Mouse (Mus musculus) thymus, postnatal 25 days (tissue): ENCODE data around the gene Krt16.
"Not testable (repeated sequence)": the region's sequence is repeated elsewhere in the genome, so short reads cannot be mapped to it uniquely, and the experiment has no call there.

Source experiments
- DNase-seq: peaks from one replicate; pipeline ENCODE4 v3.0.0; 2022

The Krt16 gene

GRCm38 (mm10) chr11:100255514-100255913 lies 6.8 kb upstream of the Krt16 start:
- no peak for DNase-seq

DNA sequence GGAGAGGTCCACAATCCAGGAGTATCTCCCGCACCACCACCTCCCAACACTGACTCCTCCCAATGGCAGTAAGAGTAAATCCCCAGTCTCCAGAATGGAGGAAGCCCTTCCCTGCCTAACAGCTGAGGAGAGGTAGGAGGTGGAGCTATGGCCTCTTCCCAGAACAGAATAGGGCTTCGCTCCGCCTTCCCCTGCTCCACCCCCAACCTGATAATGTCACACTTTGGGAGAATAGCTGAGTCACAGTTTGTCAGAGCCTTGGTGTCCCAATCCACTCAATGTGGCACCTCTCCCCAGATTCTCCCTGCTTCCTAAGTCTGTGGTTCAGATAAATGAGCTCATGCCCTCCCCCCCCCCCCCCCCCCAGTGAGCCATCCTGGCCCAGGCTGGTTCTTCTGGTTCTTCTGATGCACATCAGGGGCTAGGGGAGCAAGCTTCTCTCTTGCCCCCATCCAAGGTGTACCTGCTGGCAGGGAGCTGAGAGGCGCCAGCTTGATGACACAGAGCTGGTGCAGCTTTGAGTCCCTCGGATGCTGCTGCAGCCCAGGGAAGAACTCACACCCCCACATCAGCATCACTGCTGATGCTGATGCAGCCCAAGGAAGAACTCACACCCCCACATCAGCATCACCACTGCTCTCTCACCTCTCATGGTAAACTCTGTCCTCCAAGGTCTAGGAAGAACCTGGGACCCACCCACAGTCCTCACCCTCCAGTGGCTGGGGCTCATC lies 5.8 kb upstream of the Krt16 start:
- DNase-seq: no peak

GRCm38 (mm10) chr11:100246471-100246870 lies 2.2 kb downstream of the Krt16 start:
- not testable (repeated sequence) for DNase-seq

GRCm38 (mm10) chr11:100240272-100240671 lies 8.4 kb downstream of the Krt16 start:
- DNase-seq: not testable (repeated sequence)

DNA sequence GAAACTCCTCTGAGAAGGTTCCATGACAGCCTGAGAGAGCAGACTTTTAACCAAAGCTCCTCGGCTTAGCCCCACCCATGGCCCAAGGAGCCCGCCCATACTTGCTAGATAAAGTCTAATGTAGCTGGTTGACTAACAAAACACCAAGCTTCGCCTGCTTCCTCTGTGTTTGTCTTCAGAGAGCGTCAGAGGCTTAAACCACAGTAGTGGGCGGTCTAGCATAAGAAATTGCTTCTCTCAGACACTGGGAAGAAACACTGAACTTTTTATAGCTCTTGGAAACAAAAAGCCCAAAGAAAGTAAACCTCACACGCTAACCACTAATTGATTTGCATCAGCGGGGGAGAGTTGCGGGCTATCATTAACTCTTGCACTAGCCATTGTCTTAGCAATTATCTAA lies 27.0 kb downstream of the Krt16 start:
- DNase-seq: no peak

- no peak for DNase-seq
These were observed 29.4 kb downstream of the Krt16 start for GRCm38 (mm10) chr11:100219304-100219703.

DNA sequence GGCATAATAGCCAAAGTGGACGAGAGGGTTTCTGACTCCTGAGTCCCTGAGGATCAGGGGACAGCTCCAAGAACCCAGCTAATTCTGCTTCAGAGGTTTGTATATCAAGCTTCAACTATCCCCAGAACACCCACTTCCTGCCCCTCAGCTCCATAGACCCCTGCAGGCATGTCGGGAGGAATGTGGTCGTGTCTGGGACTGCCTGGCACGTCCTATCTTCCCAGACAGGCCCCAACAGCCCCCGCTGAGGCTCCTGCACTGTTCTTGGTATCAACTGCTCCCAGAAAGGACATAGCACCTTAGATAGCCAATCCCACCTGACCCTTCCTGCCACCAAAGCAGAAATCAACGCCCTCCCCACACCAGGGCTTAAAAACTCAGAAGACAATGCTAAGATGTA lies 40.2 kb downstream of the Krt16 start:
- no peak for DNase-seq

GRCm38 (mm10) chr11:100207498-100207897 lies 41.2 kb downstream of the Krt16 start, which contains the start of gene Krt14:
Gene Krt14 (minus strand): TSS chr11:100207548.
- no peak for DNase-seq

DNA sequence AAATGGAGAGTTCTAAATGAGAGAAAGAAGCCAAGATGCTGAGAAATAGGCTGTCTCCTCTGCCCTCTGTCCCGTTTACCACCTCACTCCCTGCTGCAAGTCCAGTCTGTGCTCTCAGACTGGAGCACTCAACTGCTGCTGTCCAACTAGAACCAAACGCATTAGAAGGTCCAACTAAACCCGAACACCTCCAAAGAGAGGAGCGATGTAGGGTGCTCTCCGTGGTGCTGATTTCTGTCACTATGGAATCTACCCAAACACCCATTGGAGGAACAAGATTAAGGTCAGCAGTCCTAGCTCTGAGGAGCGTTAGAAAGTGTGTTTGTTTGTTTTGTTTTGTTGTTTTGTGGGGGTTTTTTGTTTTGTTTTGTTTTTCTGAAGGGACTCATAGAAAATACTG lies 45.3 kb downstream of the Krt16 start:
- DNase-seq: no peak

GRCm38 (mm10) chr11:100202906-100203305 lies 45.8 kb downstream of the Krt16 start:
- no peak for DNase-seq

- peak; percentile 5 for DNase-seq
These were observed 48.4 kb downstream of the Krt16 start for GRCm38 (mm10) chr11:100200104-100200820.

DNA sequence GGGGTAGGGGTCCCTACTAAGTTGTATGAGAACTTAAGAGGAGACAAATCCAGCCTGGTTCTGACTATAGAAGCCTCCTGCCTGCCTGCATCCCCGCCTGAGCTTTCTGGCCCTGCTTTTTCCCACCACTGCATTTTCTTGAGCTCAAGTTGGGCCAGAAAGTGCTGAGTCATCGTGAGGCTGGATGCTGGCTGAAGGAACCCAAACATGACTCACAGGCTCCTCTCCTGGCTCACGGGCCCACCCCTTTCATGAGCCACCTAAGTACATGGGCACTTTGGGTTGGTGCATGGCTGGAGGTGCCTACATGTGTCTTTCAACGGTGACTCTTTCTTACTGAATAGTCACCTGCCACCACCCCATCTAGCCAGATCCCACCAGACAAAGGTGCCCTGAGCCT lies 50.0 kb downstream of the Krt16 start:
- DNase-seq: no peak
